Mouse (Mus musculus) adrenal gland, postnatal 25 days (tissue): Measurements from ENCODE around the gene Fam222b. TPM values are rescaled to one million over a fixed set of nuclear protein-coding genes. Genes with fewer than 3 reads are reported as not detected.

Source experiments
- microRNA-seq, 2 experiments: library from miRNA; unstranded; fragments of <30 nt; microRNA quantifications; one replicate each; pipeline ENCODE4 v1.2.0; 2021
- total RNA-seq: library from RNA; stranded (reverse); gene quantifications from 2 replicates; pipeline ENCODE4 v1.2.3, GENCODE M21; 2021

Gene Fam222b
- total RNA-seq, 1 experiment from 2014 or later = 23.9 TPM

Small RNA genes lying within 50 kb of the gene (microRNA-seq; reads per million reads assigned to microRNA genes)
- gene Mir144 (384 to 1,947 reads per million in 2 experiments), gene Mir451a (0 reads per million in 2 experiments), gene Mir451b (0 reads per million in 2 experiments), gene Mir7653 (0.34 to 0.36 reads per million in 2 experiments)

Other genes with a start within 250 kb of the Fam222b start
- gene Pipox, start 200.6 kb upstream of the Fam222b start, total RNA-seq = 3.8 and 4.6 TPM in 2 replicates
- 2.0 and 2.7 TPM in 2 replicates for gene Sez6, start 163.9 kb upstream of the Fam222b start, total RNA-seq
- 76.6 and 79.8 TPM in 2 replicates for gene Phf12, start 111.9 kb upstream of the Fam222b start, total RNA-seq
- gene Dhrs13, start 62.4 kb upstream of the Fam222b start, total RNA-seq = 18.6 and 19.1 TPM in 2 replicates
- gene Flot2, start 56.7 kb upstream of the Fam222b start, total RNA-seq = 87.9 and 106 TPM in 2 replicates
- gene Eral1, start 14.3 kb upstream of the Fam222b start, total RNA-seq = 33.6 and 36.0 TPM in 2 replicates
- gene Traf4, start 70.9 kb downstream of the Fam222b start, total RNA-seq = 35.6 and 42.3 TPM in 2 replicates
- 15.7 and 17.6 TPM in 2 replicates for gene Nek8, start 82.0 kb downstream of the Fam222b start, total RNA-seq
- gene Tlcd1, start 82.1 kb downstream of the Fam222b start, total RNA-seq = 73.0 and 107 TPM in 2 replicates
- 1,910 and 2,113 TPM in 2 replicates for gene Rpl23a, start 88.9 kb downstream of the Fam222b start, total RNA-seq
- gene Rab34, start 93.8 kb downstream of the Fam222b start, total RNA-seq = 90.8 and 97.4 TPM in 2 replicates
- gene Proca1, start 98.7 kb downstream of the Fam222b start, total RNA-seq = 14.6 and 16.8 TPM in 2 replicates
- 96.9 and 111 TPM in 2 replicates for gene Sdf2, start 151.1 kb downstream of the Fam222b start, total RNA-seq
- gene Supt6, start 151.3 kb downstream of the Fam222b start, total RNA-seq = 65.2 and 74.6 TPM in 2 replicates
- 163 and 168 TPM in 2 replicates for gene 2610507B11Rik, start 167.1 kb downstream of the Fam222b start, total RNA-seq
- 1.3 and 1.7 TPM in 2 replicates for gene BC030499, start 196.2 kb downstream of the Fam222b start, total RNA-seq
- gene Spag5, start 206.9 kb downstream of the Fam222b start, total RNA-seq = 9.5 and 10.7 TPM in 2 replicates
- gene Aldoc, start 228.3 kb downstream of the Fam222b start, total RNA-seq = 20.9 and 23.2 TPM in 2 replicates
- gene Pigs, start 233.8 kb downstream of the Fam222b start, total RNA-seq = 57.0 and 63.2 TPM in 2 replicates
- 27.3 and 45.5 TPM in 2 replicates for gene Unc119, start 248.8 kb downstream of the Fam222b start, total RNA-seq